Mouse (Mus musculus): Measurements from ENCODE around the gene Wwox. TPM values are rescaled to one million over a fixed set of nuclear protein-coding genes. Genes with fewer than 3 reads are reported as not detected.

Gene Wwox
- total RNA-seq, 2 experiments from 2014 or later: 8.7 to 10.3 TPM

DNA sequence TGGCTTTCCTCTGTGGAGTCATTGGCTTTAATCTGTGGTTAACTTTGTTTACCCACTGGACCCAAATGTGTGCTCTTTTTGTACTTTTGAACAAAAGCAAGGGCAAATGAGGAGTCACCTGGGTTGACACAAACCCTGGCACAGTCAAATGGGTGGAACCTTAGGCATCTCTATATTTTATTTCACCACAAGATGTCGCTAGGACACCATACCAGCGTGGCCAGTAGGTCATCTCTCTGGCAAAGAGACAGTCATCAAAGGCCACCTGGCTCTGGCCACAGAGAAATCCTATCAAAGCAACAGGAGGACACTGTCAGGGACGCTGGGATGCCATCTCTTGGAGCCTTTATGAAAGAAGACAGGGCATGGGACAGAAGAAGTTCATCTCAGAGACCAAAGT, 101.7 kb downstream of the Wwox start:
- peak; percentile 12 for DNase-seq

- no peak for DNase-seq
Observed at GRCm38 (mm10) chr8:114548360-114548759, 108.9 kb downstream of the Wwox start.

GRCm38 (mm10) chr8:114548837-114549236, 109.4 kb downstream of the Wwox start:
- no peak for DNase-seq

DNA sequence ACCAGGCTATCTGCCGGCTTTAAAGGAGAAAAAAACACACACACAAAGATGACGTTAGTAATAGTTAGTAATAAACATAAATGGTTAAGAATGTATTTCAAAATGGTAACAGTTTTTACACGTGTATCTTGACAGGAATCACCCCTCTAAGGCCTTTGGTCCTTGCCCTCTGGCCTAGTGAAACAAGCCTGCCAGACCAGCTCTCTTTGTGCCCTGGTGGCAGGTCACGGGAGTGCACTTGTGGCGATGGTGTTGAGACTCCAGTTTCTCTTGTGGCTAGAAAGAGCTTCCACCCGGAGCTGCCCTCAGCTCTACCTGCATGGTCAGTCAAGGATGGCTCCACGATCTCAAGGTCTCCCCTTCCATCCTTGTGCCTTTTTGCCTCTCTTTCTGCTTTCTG, 110.6 kb downstream of the Wwox start:
- peak; percentile 28 for DNase-seq

GRCm38 (mm10) chr8:114552606-114553005, 113.2 kb downstream of the Wwox start:
- no peak for DNase-seq

- no peak for DNase-seq
Observed at GRCm38 (mm10) chr8:114554966-114555365, 115.5 kb downstream of the Wwox start.

DNA sequence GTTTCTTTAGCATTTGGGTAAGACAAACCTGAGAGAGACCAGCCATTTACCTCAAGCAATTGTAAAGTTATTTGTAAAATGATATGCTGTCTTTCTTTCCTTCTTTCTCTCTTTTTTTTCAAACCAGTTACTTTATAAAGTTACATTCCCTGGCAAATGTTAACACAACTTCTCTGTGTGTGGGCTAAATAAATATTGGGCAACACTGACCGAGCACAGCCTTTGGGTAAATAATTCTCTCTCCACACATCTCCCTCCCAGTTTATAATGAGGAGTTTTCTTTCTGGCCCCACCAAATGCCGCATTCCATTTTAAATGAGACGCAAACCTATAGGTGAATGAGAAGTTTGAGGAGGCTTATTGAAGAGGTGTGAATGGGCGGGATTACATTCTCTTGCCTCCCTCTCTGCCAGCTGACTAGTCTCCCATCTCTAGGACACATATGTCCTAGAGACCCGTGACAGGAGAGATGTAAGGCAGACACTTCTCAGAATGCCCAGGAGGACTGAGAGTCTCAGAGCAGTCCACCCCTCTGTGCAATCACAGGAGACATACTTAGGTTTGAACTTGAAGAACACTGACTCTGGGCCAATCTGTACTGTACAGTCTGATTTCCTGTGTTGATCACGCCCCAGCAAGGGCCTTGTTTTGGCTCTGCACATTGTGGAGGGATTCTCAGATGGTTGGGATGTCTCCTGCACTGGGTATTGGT, 116.2 kb downstream of the Wwox start:
- no peak for DNase-seq

DNA sequence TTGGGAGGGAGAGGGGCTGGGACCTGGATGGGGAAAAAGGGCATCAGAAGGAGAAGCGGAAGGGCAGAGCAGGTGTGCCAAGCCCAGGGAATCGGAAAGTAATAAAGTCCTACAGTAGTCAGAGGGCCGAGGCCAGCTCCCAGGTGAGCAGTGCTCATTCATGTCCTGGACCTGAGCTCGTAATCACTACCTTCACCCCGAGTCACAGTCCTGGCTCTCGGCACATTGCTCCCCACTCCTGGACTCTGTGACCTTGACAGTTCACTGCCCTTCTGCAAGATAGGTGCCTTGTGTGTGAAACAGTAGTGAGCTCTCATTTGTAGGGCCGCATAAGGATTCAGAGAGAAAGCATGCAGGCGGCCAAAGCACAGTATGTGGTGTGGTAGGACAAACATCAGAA, 121.7 kb downstream of the Wwox start:
- no peak for DNase-seq

DNA sequence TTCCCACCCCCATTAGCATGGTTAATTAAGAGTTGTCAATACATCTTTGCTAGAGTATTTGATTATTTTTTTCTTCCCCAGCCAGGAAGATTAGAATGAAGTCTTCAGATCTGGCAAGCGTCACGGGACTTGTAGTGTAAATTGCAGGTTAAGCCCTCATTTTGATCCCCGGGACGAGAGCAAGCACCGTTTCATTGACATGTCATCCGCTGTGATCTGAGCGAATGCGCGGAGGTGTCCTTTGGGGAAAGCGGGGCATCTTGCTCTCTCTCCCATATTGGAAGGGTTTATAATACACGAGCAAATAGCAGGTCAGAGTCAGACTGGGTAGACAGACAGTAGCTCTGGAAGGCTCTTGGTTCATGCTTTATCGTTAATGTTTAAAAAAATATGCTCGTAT, 123.0 kb downstream of the Wwox start:
- no peak for DNase-seq

- no peak for DNase-seq
Observed at GRCm38 (mm10) chr8:114563361-114563760, 123.9 kb downstream of the Wwox start.

GRCm38 (mm10) chr8:114564036-114564435, 124.6 kb downstream of the Wwox start:
- DNase-seq: no peak

GRCm38 (mm10) chr8:114568531-114569166, 129.2 kb downstream of the Wwox start:
- no peak for DNase-seq

DNA sequence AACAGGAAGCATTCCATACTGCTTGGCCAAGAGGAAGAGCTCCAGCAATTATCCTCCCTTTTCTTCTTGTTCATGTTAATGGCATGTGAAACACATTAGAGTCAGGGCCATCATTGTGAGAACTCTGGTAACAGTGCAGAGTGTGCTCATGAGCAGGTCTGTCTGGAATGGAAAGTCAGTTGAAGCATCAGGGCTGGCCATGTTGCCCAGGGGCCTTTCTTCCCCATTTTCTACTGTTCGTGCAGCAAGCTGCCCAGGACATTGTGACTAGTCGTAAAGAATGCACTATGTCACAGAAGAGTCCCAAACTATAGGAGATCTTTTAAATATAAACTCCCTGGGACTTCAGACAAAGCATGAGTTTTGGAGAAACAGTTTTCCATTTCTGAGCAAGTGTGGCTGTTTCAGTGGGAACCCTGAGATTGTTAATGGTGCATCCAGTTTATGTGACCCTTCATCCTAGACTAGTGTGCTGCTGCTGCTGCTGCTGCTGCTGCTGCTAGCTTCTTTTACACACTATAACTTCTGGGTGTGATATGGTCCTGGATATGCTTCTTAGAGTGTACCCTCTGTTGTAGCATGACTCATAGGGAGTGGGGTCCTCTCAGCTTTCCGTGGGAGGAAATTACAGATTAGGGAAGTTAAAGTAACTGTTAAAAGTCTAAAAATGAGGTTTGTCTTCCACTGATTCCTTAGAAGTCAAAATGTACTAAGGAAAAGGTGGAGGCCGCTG, 133.7 kb downstream of the Wwox start:
- DNase-seq: no peak

DNA sequence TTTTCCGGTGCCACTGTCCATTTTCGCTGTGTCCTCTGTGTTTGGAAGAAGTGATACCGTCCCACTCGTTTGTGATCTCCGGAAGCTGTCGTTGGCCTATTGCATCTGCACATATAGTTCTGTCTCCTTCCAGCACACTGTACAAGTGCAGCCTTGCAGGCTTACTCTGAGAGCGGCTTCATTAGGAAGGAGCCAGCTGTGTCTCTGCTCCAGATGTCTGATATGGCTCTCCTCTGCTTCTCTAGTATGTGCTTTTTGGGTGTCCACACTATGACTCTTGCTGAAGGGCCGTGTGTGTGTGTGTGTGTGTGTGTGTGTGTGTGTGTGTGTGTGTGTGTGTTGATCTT, 134.3 kb downstream of the Wwox start:
- no peak for DNase-seq

- DNase-seq: no peak
Observed at GRCm38 (mm10) chr8:114579292-114579691, 139.8 kb downstream of the Wwox start.

GRCm38 (mm10) chr8:114580684-114581083, 141.2 kb downstream of the Wwox start:
- DNase-seq: no peak

DNA sequence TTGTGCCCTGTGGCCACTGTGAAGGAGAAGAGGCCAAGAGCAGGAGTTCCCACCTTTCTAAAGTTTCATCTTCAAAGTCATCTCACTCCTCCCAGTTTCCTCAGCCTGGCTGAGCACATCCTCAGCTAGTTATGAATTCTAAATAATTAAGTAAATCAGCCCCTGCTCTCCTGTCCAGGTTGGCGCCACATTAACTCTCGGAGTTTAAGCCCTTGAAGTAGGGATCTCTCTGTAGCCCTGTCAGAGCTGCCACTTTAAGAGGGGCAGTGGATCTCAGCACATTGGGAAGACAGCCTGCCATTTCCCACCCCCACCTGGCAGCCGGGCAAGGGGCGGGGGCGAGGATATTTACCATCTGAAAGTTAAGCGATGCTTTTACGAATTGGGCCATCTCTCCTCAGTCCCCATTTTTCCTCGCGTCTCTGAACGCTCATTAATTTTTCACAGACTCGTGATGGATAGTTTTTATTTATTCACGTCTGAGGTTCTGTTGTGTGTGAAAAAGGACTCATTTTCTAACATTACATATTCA, 150.9 kb downstream of the Wwox start:
- no peak for DNase-seq

GRCm38 (mm10) chr8:114591296-114592280, 152.1 kb downstream of the Wwox start:
- peak; percentile 47 for DNase-seq

- no peak for DNase-seq
Observed at GRCm38 (mm10) chr8:114593424-114594157, 154.1 kb downstream of the Wwox start.

- no peak for DNase-seq
Observed at GRCm38 (mm10) chr8:114594811-114595210, 155.4 kb downstream of the Wwox start.

DNA sequence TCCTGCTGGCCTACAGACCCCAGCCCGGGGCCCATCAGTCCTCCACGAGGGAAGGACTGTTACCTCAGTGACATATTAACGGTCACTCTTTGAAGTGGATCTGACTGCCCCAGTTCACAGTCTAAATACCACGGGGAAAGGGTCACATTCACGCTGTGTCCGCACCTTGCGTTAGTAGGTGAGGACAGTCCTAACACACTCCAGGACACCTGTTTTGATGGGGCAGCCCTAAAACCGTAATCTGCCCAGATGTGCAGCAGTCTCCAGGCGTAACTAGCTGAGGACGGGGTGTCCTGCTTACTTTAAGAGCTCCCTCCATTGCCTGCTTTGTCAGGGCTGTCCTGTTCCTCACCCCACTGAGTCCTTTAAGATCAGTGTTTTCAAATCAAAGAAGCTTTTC, 160.1 kb downstream of the Wwox start:
- no peak for DNase-seq
